Mouse (Mus musculus) c-Kit-positive CD71-positive TER-119-positive erythroid progenitor cells, embryonic 14.5 days (primary cell): ENCODE data around the gene Mup5.
"Not testable (repeated sequence)": the region's sequence is repeated elsewhere in the genome, so short reads cannot be mapped to it uniquely, and the experiment has no call there.

Experiments used
- DNase-seq: peaks from one replicate; pipeline ENCODE4 v3.0.0-alpha.2; 2013; ENCODE audit warnings: low spot score

The Mup5 gene

GRCm38 (mm10) chr4:61834952-61835708, at the start of gene Mup5:
Mup5 (minus strand) TSS chr4:61835233.
- DNase-seq: no peak

GRCm38 (mm10) chr4:61858160-61858559, 23.1 kb upstream of the Mup5 start:
- DNase-seq: no peak

DNA sequence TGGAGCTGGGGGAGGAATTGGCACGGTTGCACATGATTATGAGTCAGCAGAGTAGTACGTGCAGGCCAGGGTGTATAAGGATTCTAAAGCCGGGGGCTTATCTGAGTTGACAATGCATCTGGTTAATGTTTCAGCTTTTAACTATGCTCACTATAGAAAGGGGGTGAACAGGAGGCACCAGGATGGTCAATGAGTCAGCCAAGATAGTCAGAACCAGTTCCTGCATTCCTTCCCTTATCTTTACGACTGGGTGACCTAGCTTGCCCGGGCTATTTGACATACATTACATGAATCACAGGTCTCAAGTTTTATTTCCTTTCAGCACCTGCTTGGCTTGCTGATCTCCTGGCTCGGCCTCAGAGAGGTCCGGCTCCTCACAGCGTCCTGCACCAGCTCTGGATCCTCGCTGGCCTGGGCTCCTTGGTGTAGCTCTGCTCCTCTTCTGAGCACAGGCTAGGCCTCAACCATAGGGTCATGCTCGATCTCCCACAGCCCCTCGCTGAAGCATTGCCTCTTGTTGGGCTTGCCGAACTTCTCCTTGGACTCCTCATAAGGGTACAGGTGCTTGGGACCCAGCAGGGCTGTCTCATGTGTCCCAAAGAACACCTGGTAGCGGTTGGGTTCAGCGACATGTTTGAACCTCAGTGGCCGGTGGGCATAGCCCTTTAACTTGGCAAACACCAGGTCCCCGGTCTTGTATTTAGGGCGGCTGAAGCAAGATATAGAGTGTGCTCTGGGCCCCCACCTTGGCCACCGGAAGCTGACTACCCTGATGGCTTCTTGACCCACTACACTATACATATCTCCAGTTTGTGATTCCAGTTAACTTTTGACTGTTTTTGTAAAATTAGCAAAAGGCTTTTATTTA, 21.0 kb upstream of the Mup5 start:
- DNase-seq: no peak

DNA sequence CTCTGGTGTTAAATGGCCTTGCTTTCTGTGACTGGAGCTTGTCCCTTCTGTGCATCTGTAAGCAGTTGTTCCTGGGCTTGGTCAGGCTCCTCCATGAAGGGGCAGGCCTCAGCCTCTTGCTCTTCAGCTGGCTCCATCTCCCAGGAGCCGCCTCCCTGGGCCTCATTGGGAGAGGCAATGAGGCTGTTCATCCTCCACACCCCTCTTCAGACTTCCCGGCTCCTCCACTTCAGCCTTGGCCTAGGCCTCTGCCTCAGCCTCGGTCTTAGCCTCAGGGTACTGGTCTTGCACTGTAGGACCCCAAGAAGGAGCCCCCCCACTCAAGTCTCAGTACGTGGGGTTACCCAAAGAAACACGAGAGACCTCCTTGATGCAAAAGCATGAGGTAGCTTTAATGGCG, 20.3 kb upstream of the Mup5 start:
- no peak for DNase-seq

GRCm38 (mm10) chr4:61844758-61845455, 9.9 kb upstream of the Mup5 start:
- no peak for DNase-seq

DNA sequence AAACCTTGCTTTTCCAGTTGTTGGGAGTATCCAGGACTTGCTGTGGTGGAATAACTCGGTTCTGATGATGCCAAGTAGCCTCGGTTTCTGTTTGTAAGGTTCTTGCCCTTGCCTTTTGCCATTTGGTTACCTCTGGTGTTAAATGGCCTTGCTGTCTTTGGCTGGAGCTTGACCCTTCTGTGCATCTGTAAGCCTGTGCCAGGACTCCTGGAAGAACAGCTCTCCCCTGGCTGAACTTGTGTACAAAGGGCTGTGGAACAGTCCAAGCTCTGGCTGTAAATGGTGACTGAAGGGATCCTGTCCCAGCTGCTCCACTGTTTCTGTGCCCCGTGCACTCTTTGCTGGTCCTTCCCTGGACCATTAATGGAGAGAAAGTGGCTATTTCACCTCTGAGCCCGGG, 5.8 kb downstream of the Mup5 start:
- no peak for DNase-seq

DNA sequence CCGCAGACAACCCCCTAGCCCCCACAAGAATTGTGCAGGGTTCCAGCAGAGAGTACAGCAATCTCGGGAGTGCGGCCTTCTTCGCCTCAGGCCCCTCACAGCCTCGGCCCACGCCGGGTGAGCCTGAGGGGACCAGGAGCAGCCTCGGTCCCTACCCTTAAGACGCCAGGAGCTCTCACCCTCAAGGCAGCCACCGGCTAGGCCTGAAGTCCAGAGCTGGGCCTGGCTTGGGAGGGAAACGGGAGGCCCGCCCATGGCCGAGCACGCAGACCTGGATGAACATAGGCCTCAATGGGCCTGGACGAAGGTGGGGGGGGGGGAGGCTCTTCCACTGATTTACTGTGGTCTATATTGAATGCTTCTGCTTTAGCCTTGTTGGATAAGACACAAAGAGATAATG, 11.8 kb downstream of the Mup5 start:
- DNase-seq: no peak

- DNase-seq: not testable (repeated sequence)
Measured at GRCm38 (mm10) chr4:61822541-61822940, 12.5 kb downstream of the Mup5 start.

DNA sequence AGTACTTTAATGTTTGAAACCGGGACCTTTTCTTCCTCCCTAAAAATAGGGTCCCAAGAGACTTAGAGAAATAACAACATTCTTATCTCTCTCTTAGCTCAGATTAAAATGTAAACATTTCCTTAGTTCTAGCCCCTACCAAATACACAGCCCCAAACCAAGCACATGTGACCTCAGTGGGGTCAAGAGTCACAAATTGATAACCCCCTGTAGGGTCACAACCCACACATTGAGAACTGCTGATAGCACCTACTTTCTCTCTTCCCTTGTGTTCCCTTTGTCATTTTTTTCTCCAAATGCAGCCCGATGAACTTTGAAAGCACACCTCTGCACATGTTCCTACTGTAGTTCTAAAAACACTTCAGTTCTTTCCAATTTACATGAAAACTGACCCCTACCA, 19.4 kb downstream of the Mup5 start:
- DNase-seq: no peak

- no peak for DNase-seq
Measured at GRCm38 (mm10) chr4:61813435-61813834, 21.6 kb downstream of the Mup5 start.

DNA sequence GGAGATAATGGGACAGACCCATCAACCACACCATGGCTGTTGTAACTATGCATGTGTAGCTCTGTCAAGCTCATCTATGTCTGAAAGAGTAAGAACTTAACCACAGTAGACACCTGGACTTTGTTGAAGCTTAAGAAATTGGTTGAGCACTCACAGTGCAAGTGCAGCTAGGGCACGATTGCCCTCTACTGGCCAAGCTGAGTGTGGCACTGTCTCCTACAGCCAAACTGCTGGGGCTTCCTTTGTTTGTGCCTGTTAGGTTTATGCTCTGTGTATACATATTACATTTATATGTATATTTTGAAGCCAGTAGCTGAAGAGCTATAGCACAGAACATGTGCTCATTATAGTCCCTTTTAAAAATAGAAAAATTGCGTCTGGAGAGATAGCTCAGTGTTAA, 23.8 kb downstream of the Mup5 start:
- DNase-seq: not testable (repeated sequence)

DNA sequence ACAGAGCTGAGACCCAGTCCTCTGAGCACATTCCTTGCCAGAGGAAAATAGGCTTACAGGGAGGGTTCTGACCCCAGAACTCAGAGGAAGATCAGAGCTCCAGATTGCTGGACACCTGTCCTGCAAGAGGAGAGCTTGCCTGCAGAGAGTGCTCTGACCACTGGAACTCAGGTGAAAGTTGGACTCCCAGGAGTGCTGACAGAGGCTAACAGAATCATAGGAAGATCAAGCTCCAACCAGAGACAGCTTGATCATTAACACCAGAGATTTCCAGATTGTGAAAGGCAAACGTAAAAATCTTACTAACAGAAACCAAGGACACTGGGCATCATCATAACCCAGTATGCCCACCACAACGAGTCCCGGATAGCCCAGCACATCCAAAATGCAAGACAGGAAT, 26.1 kb downstream of the Mup5 start:
- not testable (repeated sequence) for DNase-seq

DNA sequence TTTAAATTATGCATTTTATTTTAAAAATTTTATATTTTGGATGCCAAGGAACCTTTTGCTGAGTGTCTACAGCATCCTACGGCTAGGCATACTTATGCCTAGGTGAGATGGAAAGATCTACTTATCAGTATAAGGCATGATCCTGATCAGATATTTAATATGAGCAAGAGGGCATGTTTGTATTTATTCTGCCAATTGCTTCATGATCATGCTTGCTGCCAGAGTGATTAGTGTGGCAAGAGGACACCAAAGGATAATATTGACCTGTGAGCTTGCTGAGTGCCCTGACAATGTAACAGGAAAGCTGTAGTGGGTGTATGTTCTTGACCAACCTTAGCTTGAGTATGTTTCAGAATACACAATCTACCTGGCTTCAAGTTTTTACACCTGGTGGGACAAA, 45.3 kb downstream of the Mup5 start:
- not testable (repeated sequence) for DNase-seq

DNA sequence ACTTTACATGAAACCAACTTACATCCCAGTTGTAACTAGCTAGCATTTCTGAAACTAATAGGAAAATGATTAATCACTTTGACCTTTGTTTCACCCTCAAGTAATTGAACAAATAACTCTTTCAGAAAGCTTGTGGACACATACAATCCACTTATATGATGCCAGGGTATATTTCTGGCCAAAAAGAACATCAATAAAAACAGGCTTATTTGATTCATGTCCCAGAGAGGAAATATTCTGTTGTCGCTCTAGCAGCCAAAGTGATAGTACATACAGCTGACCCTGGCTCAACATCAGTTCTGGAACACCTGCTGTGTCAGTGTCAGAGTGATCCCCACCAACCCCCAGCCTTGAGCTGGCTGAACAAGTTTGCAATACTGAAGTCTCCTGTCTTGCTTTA, 50.8 kb downstream of the Mup5 start:
- DNase-seq: not testable (repeated sequence)

DNA sequence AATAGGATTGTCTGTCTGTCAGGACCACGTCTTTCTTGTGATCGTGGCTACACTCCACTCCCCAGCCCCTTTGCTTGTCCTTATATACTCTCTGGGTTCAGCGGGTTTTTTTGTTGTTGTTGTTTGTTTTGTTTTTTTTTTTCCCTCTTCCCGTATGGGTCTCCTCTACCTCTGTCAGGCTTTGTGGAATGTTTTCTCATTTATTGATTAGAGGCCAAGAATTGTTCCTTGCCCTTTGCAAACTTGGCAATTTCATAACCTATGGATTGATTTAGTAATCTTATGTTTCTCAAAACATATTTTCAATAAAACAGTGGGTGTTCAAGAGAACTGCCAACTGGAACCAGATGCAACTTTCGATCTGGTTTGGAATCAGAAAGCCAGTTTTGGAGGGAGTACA, 52.9 kb downstream of the Mup5 start, which contains the start of gene Mup19:
Gene Mup19, minus strand, starts transcription at position 101 of the 400 bp plus-strand sequence.
- not testable (repeated sequence) for DNase-seq
